Mouse (Mus musculus): ENCODE data around the gene Gsto2. TPM values are rescaled to one million over a fixed set of nuclear protein-coding genes. Genes with fewer than 3 reads are reported as not detected.
A peak's percentile ranks its signal among the peaks of the same experiment; 100 is the strongest.
"Not testable (repeated sequence)": the region's sequence is repeated elsewhere in the genome, so short reads cannot be mapped to it uniquely, and the experiment has no call there.

Gsto2 gene
- polyA plus RNA-seq, 1 experiment from 2014 or later = 0.74 TPM

DNA sequence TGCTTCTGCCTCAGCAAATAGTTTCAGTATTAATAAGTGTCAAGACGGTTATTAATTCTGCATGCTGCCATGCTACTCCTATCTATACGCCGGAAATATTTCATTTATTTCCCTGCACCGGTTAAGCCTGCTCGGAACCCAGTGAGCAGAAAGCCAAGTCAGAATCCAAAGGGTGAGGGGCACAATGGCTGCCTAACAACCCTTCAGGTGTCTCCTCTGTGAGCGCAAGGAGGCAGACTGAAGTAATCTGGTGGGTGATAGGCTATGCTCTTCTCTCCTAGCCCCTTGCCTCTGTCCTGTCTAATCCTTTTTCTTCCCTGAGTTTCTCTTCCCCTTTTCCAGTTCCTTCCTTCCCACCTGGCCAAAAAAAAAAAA, 27.8 kb upstream of the Gsto2 start:
- DNase-seq (ENCODE audit: low spot score) = no peak
- no peak overlapping the region for H3K27ac ChIP-seq (replicated peaks)
- peak overlapping the region; percentile 63 for H3K4me3 ChIP-seq
- H3K27me3 ChIP-seq (replicated peaks; ENCODE audit: low read depth, poor library complexity, severe bottlenecking) = peaks cover 35% of the 10 kb centered on the region
- peaks cover 11% of the 10 kb centered on the region for H3K4me1 ChIP-seq
- 1% methylated on average over 6 of the region's 6 CpGs for WGBS
- H3K9me3 ChIP-seq = no peaks in the 10 kb centered on the region
- H3K36me3 ChIP-seq (replicated peaks) = no peaks in the 10 kb centered on the region

- WGBS = 85% methylated on average over 15 of the region's 15 CpGs
- H3K36me3 ChIP-seq (replicated peaks) = not testable (repeated sequence)
These were observed 24.1 kb upstream of the Gsto2 start for GRCm38 (mm10) chr19:47841234-47841633.

GRCm38 (mm10) chr19:47849735-47850134, 15.6 kb upstream of the Gsto2 start:
- 86% methylated on average over 3 of the region's 3 CpGs for WGBS
- no peak overlapping the region for H3K4me3 ChIP-seq
- no peak for DNase-seq (ENCODE audit: low spot score)
- no peaks in the 10 kb centered on the region for H3K9me3 ChIP-seq
- no peak overlapping the region for H3K27ac ChIP-seq (replicated peaks)
- no peaks in the 10 kb centered on the region for H3K27me3 ChIP-seq (replicated peaks; ENCODE audit: low read depth, poor library complexity, severe bottlenecking)
- H3K4me1 ChIP-seq = peaks cover 14% of the 10 kb centered on the region
- H3K36me3 ChIP-seq (replicated peaks) = no peaks in the 10 kb centered on the region

More at GRCm38 (mm10) chr19:47841234-47841633, 24.1 kb upstream of the Gsto2 start:
- not testable (repeated sequence) for H3K9me3 ChIP-seq; DNase-seq (ENCODE audit: low spot score); H3K4me3 ChIP-seq; H3K27ac ChIP-seq (replicated peaks)
- peaks cover 25% of the 10 kb centered on the region for H3K27me3 ChIP-seq (replicated peaks; ENCODE audit: low read depth, poor library complexity, severe bottlenecking)
- peaks cover 11% of the 10 kb centered on the region for H3K4me1 ChIP-seq

DNA sequence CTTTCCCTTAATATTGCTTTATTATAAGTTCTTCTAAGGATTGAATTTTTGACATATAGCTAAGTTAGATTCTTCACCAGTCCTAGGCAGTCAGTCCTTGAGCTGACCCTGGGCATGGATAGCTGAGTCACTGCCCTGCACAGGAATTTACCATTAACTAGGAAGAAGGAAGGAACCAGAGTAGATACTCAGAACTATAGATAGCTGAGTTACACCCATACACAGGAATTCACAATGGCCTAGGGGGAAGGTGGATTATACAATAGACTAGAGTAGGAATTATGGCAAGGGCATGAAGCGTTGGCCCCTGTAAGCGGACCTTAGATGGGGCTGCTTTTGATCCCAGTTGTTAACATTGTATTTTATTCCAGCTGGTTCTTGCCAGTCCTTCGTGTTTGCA, 13.2 kb upstream of the Gsto2 start:
- not testable (repeated sequence) for H3K27ac ChIP-seq (replicated peaks); H3K9me3 ChIP-seq; H3K27me3 ChIP-seq (replicated peaks; ENCODE audit: low read depth, poor library complexity, severe bottlenecking); DNase-seq (ENCODE audit: low spot score); H3K36me3 ChIP-seq (replicated peaks); H3K4me3 ChIP-seq
- H3K4me1 ChIP-seq = peaks cover 32% of the 10 kb centered on the region
- WGBS = 93% methylated on average over 3 of the region's 3 CpGs

- DNase-seq (ENCODE audit: low spot score) = no peak
- no peak overlapping the region for H3K27ac ChIP-seq (replicated peaks)
- peaks cover 8% of the 10 kb centered on the region; the same call in 1 of the 2 replicates for H3K36me3 ChIP-seq (replicated peaks)
- no peaks in the 10 kb centered on the region for H3K27me3 ChIP-seq (replicated peaks; ENCODE audit: low read depth, poor library complexity, severe bottlenecking)
- WGBS = 89% methylated on average over 3 of the region's 3 CpGs
- no peak overlapping the region for H3K4me3 ChIP-seq
- no peaks in the 10 kb centered on the region for H3K9me3 ChIP-seq
- peaks cover 32% of the 10 kb centered on the region for H3K4me1 ChIP-seq
These were observed 12.3 kb upstream of the Gsto2 start for GRCm38 (mm10) chr19:47853053-47853452.

DNA sequence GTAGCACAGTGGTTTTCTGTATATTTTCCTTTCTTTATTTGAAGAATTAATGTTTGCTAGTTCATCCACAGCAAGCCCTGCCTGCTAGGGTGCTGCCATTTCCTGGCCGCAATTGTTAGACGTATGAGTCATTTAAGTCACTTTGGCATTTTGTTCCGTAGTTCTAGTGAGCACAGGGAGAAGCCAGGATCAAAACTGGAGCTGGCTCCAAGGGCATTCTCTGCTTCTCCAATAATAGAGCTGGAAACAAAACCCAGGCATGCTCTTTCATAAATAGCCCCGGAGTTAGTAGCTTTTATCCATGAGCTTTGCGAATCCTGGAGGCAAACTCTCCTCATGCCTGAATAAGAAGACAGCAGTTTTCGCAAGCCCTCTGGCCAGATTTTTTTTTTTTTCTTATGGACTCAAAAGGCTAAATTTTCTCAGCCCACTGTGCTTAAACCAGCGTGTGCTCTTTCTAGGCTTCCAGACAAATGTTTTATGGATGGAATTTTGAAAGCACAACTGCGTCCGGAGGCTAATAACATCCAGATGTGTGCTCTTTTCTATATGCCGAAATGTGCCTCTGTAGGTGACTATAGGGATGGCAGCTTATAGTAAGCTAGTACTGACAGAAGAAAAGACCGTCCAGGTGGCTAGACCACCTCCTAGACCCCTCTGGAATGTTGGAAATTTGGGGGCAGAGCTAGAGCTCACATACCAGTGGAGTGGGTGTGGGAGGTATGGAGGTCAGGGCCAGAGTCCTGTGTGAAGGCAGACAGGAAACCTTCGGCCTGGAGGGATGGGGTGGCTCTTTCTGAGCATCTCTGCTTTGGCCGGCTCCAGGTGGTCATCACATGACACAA, 11.2 kb upstream of the Gsto2 start:
- Histone ChIP-seq H3K27ac (replicated peaks) (peak overlapping the region; percentile 91), H3K36me3 (replicated peaks) (peaks cover 19% of the 10 kb centered on the region), H3K27me3 (replicated peaks; ENCODE audit: low read depth, poor library complexity, severe bottlenecking) (no peaks in the 10 kb centered on the region), H3K4me3 (peak overlapping the region; percentile 88), H3K9me3 (no peaks in the 10 kb centered on the region), H3K4me1 (peaks cover 32% of the 10 kb centered on the region)
- WGBS = 15% methylated on average over 13 of the region's 13 CpGs
- DNase-seq (ENCODE audit: low spot score) = peak; percentile 34

GRCm38 (mm10) chr19:47854796-47855783, 10.2 kb upstream of the Gsto2 start, which contains the start of gene Gsto1:
Gene Gsto1 (plus strand): TSS chr19:47854970.
- under 1% methylated on average over 60 of the region's 60 CpGs for WGBS
- H3K27ac ChIP-seq (replicated peaks) = peak within 1 kb of the TSS; percentile 91
- H3K9me3 ChIP-seq = no peaks in the 10 kb centered on the region
- DNase-seq (ENCODE audit: low spot score) = peak; percentile 93
- peaks cover 32% of the 10 kb centered on the region for H3K4me1 ChIP-seq
- H3K36me3 ChIP-seq (replicated peaks) = peaks cover 28% of the 10 kb centered on the region
- H3K27me3 ChIP-seq (replicated peaks; ENCODE audit: low read depth, poor library complexity, severe bottlenecking) = no peaks in the 10 kb centered on the region
- peak within 1 kb of the TSS; percentile 88 for H3K4me3 ChIP-seq

- 84% methylated on average over 18 of the region's 18 CpGs for WGBS
- H3K4me3 ChIP-seq = no peak overlapping the region
- H3K36me3 ChIP-seq (replicated peaks) = peaks cover 58% of the 10 kb centered on the region
- peaks cover 32% of the 10 kb centered on the region for H3K4me1 ChIP-seq
- DNase-seq (ENCODE audit: low spot score) = no peak
- H3K27ac ChIP-seq (replicated peaks) = no peak overlapping the region
- H3K9me3 ChIP-seq = no peaks in the 10 kb centered on the region
- H3K27me3 ChIP-seq (replicated peaks; ENCODE audit: low read depth, poor library complexity, severe bottlenecking) = no peaks in the 10 kb centered on the region
These were observed 7.1 kb upstream of the Gsto2 start for GRCm38 (mm10) chr19:47857957-47858942.

GRCm38 (mm10) chr19:47859180-47859579, 6.2 kb upstream of the Gsto2 start:
- Histone ChIP-seq H3K4me3 (no peak overlapping the region), H3K9me3 (no peaks in the 10 kb centered on the region), H3K4me1 (peaks cover 24% of the 10 kb centered on the region), H3K27ac (replicated peaks) (no peak overlapping the region), H3K36me3 (replicated peaks) (peaks cover 68% of the 10 kb centered on the region), H3K27me3 (replicated peaks; ENCODE audit: low read depth, poor library complexity, severe bottlenecking) (no peaks in the 10 kb centered on the region)
- WGBS = 91% methylated on average over 8 of the region's 8 CpGs
- no peak for DNase-seq (ENCODE audit: low spot score)

DNA sequence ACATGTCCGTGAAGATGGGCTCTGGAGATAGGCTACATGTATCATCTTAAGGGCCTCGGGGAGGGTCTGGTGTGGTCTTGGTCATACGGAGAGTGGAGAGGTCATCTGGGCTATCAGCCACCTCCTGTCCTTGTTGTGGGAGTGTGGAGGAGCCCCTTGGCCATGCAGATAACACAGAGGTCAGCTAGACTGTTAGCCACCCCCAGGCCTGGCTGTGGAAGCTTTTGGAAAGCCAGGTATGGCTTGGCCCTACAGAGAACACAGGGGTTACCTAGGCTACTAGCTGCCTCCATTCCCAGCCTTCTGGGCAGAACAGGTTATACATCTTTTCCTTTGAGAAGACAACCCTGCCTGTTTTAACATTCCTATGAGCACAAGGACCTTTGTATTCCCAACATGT, 2.8 kb upstream of the Gsto2 start:
- no peak overlapping the region for H3K27ac ChIP-seq (replicated peaks)
- H3K27me3 ChIP-seq (replicated peaks; ENCODE audit: low read depth, poor library complexity, severe bottlenecking) = no peaks in the 10 kb centered on the region
- peaks cover 70% of the 10 kb centered on the region for H3K36me3 ChIP-seq (replicated peaks)
- peaks cover 8% of the 10 kb centered on the region for H3K4me1 ChIP-seq
- no peaks in the 10 kb centered on the region for H3K9me3 ChIP-seq
- DNase-seq (ENCODE audit: low spot score) = no peak
- no peak overlapping the region for H3K4me3 ChIP-seq
- 89% methylated on average over 3 of the region's 3 CpGs for WGBS

GRCm38 (mm10) chr19:47864051-47864450, 1.3 kb upstream of the Gsto2 start:
- Histone ChIP-seq H3K27ac (replicated peaks) (no peak overlapping the region), H3K36me3 (replicated peaks) (peaks cover 55% of the 10 kb centered on the region), H3K27me3 (replicated peaks; ENCODE audit: low read depth, poor library complexity, severe bottlenecking) (no peaks in the 10 kb centered on the region), H3K4me3 (no peak overlapping the region), H3K4me1 (peaks cover 14% of the 10 kb centered on the region), H3K9me3 (no peaks in the 10 kb centered on the region)
- WGBS = 95% methylated on average over 9 of the region's 9 CpGs
- DNase-seq (ENCODE audit: low spot score) = no peak
